Mouse (Mus musculus): Measurements from ENCODE around the gene Eif5.
"Not testable (repeated sequence)": the region's sequence is repeated elsewhere in the genome, so short reads cannot be mapped to it uniquely, and the experiment has no call there.

The Eif5 gene

GRCm38 (mm10) chr12:111537796-111538291 lies at the start of gene Eif5:
TSS of gene Eif5 (plus strand) at chr12:111538016.
- DNase-seq, result peak; percentile 99 to 100

GRCm38 (mm10) chr12:111489261-111489865 lies 48.5 kb upstream of the Eif5 start:
- no peak for DNase-seq

GRCm38 (mm10) chr12:111494931-111495330 lies 42.9 kb upstream of the Eif5 start:
- no peak for DNase-seq

GRCm38 (mm10) chr12:111497076-111497475 lies 40.7 kb upstream of the Eif5 start:
- DNase-seq, result peak in 1 of 2 experiments; percentile 46

- no peak for DNase-seq
These were observed 38.2 kb upstream of the Eif5 start for GRCm38 (mm10) chr12:111499617-111500016.

GRCm38 (mm10) chr12:111500725-111501124 lies 37.1 kb upstream of the Eif5 start:
- DNase-seq, result no peak

GRCm38 (mm10) chr12:111503063-111503567 lies 34.7 kb upstream of the Eif5 start:
- no peak for DNase-seq

- DNase-seq, result no peak
These were observed 34.2 kb upstream of the Eif5 start for GRCm38 (mm10) chr12:111503571-111503970.

- DNase-seq, result peak; percentile 99
These were observed 32.9 kb upstream of the Eif5 start for GRCm38 (mm10) chr12:111504904-111505303.

- DNase-seq, result no peak
These were observed 30.8 kb upstream of the Eif5 start for GRCm38 (mm10) chr12:111507001-111507400.

GRCm38 (mm10) chr12:111507962-111508361 lies 29.9 kb upstream of the Eif5 start:
- DNase-seq, result no peak

- DNase-seq, result not testable (repeated sequence)
These were observed 29.4 kb upstream of the Eif5 start for GRCm38 (mm10) chr12:111508438-111508837.

- DNase-seq, result no peak
These were observed 25.2 kb upstream of the Eif5 start for GRCm38 (mm10) chr12:111512572-111513063.

GRCm38 (mm10) chr12:111513673-111514072 lies 24.1 kb upstream of the Eif5 start:
- DNase-seq, result peak in 1 of 2 experiments; percentile 35

- DNase-seq, result no peak
These were observed 23.5 kb upstream of the Eif5 start for GRCm38 (mm10) chr12:111514231-111514792.

- DNase-seq, result no peak
These were observed 22.8 kb upstream of the Eif5 start for GRCm38 (mm10) chr12:111514874-111515649.

GRCm38 (mm10) chr12:111515920-111516319 lies 21.9 kb upstream of the Eif5 start:
- DNase-seq, result no peak

- DNase-seq, result no peak
These were observed 21.0 kb upstream of the Eif5 start for GRCm38 (mm10) chr12:111516826-111517225.

- DNase-seq, result no peak
These were observed 19.9 kb upstream of the Eif5 start for GRCm38 (mm10) chr12:111517901-111518300.

GRCm38 (mm10) chr12:111518391-111518790 lies 19.4 kb upstream of the Eif5 start:
- no peak for DNase-seq

GRCm38 (mm10) chr12:111519821-111520220 lies 18.0 kb upstream of the Eif5 start:
- DNase-seq, result no peak

GRCm38 (mm10) chr12:111520994-111521393 lies 16.8 kb upstream of the Eif5 start:
- no peak for DNase-seq

- DNase-seq, result no peak
These were observed 13.3 kb upstream of the Eif5 start for GRCm38 (mm10) chr12:111524469-111524868.
